Mouse (Mus musculus) liver, adult 2 months (tissue): ENCODE measurements around the gene Ms4a6b. TPM values are rescaled to one million over a fixed set of nuclear protein-coding genes. Genes with fewer than 3 reads are reported as not detected.

Experiments used
- DNase-seq: peaks from one replicate; pipeline ENCODE4 v3.0.0-alpha.2; 2011; ENCODE audit warnings: low read depth, low spot score; ENCODE audit errors: extremely low read depth
- H3K27ac ChIP-seq: fragments of 200-500 bp; replicated peaks from 2 replicates; pipeline ENCODE4 v1.5.1; 2012; ENCODE audit warnings: low read depth, mild to moderate bottlenecking, control low read depth, inconsistent platforms, low read length; ENCODE audit not compliant: insufficient read depth
- H3K27me3 ChIP-seq: fragments of 200-500 bp; 2 replicates; pipeline ENCODE4 v1.6.1; 2012; ENCODE audit warnings: mild to moderate bottlenecking, moderate library complexity, low read length, inconsistent platforms; ENCODE audit not compliant: control insufficient read depth, insufficient read depth
- H3K36me3 ChIP-seq: fragments of 200-500 bp; 2 replicates; pipeline ENCODE4 v1.6.1; 2012; ENCODE audit warnings: low read length, inconsistent platforms; ENCODE audit not compliant: control insufficient read depth, insufficient read depth
- H3K4me1 ChIP-seq: fragments of 200-500 bp; 2 replicates; pipeline ENCODE4 v1.6.1; 2011; ENCODE audit warnings: low read length; ENCODE audit not compliant: control insufficient read depth, insufficient read depth
- H3K4me3 ChIP-seq: fragments of 200-500 bp; 2 replicates; pipeline ENCODE4 v1.5.1; 2011; ENCODE audit warnings: low read depth, mild to moderate bottlenecking, control low read depth, low read length, moderate library complexity; ENCODE audit not compliant: insufficient read depth
- H3K79me2 ChIP-seq: fragments of 200-500 bp; 2 replicates; pipeline ENCODE4 v1.6.1; 2012; ENCODE audit warnings: inconsistent platforms, mild to moderate bottlenecking, low read length, moderate library complexity; ENCODE audit not compliant: control insufficient read depth, insufficient read depth
- H3K9ac ChIP-seq: fragments of 200-500 bp; 2 replicates; pipeline ENCODE4 v1.6.1; 2012; ENCODE audit warnings: low read depth, mild to moderate bottlenecking, control low read depth, inconsistent platforms, low read length
- CTCF ChIP-seq: fragments of 200-500 bp; IDR thresholded peaks from 2 replicates; pipeline ENCODE4 v1.5.1; 2011; ENCODE audit warnings: low read depth, low read length, control low read depth
- POLR2A ChIP-seq: fragments of 200-500 bp; IDR thresholded peaks from 2 replicates; pipeline ENCODE4 v1.6.1; 2011; ENCODE audit warnings: low read length, control low read depth; ENCODE audit not compliant: insufficient read depth; ENCODE audit errors: extremely low read depth
- WGBS: fragments of 180-500 bp; shearing (Covaris S2); methylation state at CpG from one replicate; pipeline ENCODE4 v1.1.7; 2018; 5-methylcytosine and 5-hydroxymethylcytosine counted together
- polyA plus RNA-seq: library from polyadenylated mRNA; depleted of rRNA; stranded (reverse); fragments of >200 nt; gene quantifications from 2 replicates; pipeline ENCODE4 v1.2.3, GENCODE M21; 2012
- total RNA-seq: library from RNA; depleted of rRNA; stranded (reverse); fragments of >200 nt; gene quantifications from 2 replicates; pipeline ENCODE4 v1.2.3, GENCODE M21; 2014

Ms4a6b gene
- total and polyA plus RNA-seq, 2 experiments: 0.98 to 4.7 TPM

DNA sequence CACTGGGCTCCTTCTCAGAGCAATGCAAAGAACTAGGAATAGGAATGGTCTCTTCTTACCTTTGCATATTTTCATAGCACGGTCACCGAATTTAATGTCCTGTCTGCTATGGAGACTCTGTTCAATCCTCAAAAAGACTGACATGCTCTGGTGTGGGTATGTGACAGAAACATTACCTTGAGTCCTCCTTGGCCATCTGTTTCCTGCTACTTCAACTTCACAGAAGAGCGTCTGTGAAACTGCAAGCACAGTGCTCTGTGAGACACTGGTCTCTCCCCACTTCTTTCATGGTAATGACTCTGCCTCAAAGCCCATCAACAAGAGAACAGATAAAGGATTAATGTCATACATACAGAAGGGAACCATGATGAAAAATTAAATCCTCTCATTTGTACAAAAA is 31.9 kb upstream of the Ms4a6b start:
- DNase-seq: no peak
- H3K27me3 ChIP-seq: no peaks in the 10 kb centered on the region
- no peaks in the 10 kb centered on the region for H3K36me3 ChIP-seq
- no peak overlapping the region for H3K9ac ChIP-seq
- 84% methylated on average over 3 of the region's 3 CpGs for WGBS
- H3K4me1 ChIP-seq: no peaks in the 10 kb centered on the region
- no peak overlapping the region for H3K4me3 ChIP-seq
- H3K27ac ChIP-seq: no peak overlapping the region
- TF ChIP-seq POLR2A (no peak), CTCF (no peak)
- no peaks in the 10 kb centered on the region for H3K79me2 ChIP-seq

DNA sequence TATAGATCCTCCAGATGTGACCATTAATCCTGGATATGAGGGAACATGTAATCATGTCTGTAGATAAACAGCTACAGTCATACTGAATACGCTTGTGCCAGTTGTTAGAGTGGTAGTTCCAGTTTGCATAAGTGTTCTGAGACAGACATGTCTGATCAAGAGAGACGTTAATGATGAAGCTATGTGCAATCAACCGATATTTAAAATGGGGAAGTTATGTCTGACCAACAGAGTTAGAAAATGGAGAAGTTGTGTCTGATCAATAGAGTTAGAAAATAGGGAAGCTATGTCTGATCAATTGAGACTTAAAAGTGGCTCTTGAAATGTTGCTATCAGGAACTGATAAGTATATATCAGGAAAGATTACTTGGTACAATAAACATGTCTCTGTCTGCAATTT is 31.0 kb upstream of the Ms4a6b start:
- DNase-seq: no peak
- no peak overlapping the region for H3K27ac ChIP-seq
- no peak overlapping the region for H3K9ac ChIP-seq
- WGBS: 83% methylated on average over 3 of the region's 3 CpGs
- H3K4me3 ChIP-seq: no peak overlapping the region
- no peaks in the 10 kb centered on the region for H3K27me3 ChIP-seq
- H3K36me3 ChIP-seq: no peaks in the 10 kb centered on the region
- no peaks in the 10 kb centered on the region for H3K79me2 ChIP-seq
- TF ChIP-seq POLR2A: no peak
- no peak for TF ChIP-seq CTCF
- no peaks in the 10 kb centered on the region for H3K4me1 ChIP-seq

DNA sequence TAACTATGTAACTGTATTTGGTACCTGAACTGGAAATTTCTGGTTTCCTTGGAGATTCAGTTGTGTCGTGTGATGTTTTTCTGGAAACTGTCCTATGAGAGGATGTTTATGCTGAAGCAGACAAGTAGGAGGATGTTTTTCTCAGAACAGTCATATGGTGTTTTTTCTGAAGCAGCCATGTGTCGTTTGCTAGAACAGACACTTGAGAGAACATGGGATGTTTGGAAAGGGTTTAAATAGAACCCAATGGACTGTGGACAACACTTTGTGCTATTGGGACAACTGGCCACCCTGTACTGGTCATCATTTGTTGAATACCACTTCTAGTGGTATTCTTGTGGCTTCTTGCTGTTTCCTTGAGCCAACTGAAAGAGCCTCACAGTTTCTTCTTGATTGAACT is 30.6 kb upstream of the Ms4a6b start, which contains the start of gene Gm8369:
Gm8369 (plus strand) TSS at position 193 of the 400 bp plus-strand sequence.
- no peak within 1 kb of the TSS for H3K27ac ChIP-seq
- no peak for TF ChIP-seq POLR2A
- 82% methylated on average over 2 of the region's 2 CpGs for WGBS

DNA sequence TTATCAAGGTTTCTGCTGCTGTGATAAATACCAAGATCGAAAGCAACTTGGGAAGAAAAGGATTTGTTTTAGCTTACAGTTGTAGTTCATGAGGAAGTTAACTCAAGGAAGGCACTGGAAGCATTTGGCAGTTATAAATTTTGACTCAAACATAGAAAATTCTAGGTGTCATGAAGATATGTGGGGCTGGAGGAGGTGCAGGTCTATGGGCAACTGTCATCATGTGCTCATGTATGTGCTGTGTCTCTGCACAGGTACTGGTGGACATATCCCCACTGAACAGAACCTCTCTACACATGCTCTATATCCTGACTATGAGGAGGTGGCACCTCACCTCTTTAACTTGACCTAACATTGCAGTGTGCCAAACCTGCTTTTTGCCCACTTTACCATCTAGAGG is 29.7 kb upstream of the Ms4a6b start:
- TF ChIP-seq CTCF (no peak), POLR2A (no peak)
- H3K27ac ChIP-seq: no peak overlapping the region
- no peaks in the 10 kb centered on the region for H3K4me1 ChIP-seq
- no peaks in the 10 kb centered on the region for H3K79me2 ChIP-seq
- H3K9ac ChIP-seq: no peak overlapping the region
- DNase-seq: no peak
- no peak overlapping the region for H3K4me3 ChIP-seq
- no peaks in the 10 kb centered on the region for H3K27me3 ChIP-seq
- WGBS: 82% methylated on average over 1 of the region's 1 CpGs
- no peaks in the 10 kb centered on the region for H3K36me3 ChIP-seq

More for the DNA sequence above, 30.6 kb upstream of the Ms4a6b start, which contains the start of gene Gm8369:
- H3K4me3 ChIP-seq: no peak within 1 kb of the TSS
- H3K27me3 ChIP-seq: no peaks in the 10 kb centered on the region
- H3K79me2 ChIP-seq: no peaks in the 10 kb centered on the region
- H3K9ac ChIP-seq: no peak within 1 kb of the TSS
- no peak for DNase-seq
- no peaks in the 10 kb centered on the region for H3K36me3 ChIP-seq
- H3K4me1 ChIP-seq: no peaks in the 10 kb centered on the region

DNA sequence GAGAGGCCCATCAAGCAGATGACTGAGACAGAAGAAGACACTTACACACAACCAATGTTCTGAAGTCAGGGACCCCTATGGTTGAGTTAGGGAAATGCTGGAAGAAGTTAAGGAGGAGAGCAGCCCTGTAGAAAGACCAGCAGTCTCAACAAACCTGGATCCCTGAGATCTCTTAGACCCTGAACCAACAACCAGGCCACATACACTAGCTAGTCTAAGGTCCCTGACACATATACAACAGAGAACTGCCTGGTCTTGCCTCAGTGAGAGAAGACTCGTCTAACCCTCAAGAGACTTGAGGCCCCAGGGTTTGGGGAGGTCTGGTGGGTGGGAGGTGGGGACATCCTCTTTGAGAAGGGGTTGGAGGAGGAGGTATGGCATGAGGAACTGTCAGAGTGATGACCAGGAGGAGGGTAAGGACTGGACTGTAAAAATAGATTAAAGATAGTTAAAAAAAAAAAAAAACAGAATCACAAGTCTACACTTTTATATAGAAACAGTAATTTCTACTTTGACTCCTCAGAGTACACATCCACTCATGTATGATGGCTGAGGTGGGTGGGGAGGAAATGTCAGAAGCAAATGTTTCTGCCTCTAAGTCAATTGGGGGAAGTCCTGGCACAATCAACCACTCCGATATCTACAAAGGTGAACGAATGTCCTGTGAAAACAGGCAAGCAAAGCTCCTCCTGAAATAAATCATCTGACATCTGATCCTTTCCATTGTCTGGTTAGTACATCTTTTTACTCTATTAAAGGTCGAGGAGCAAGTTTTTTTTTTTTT is 24.7 kb upstream of the Ms4a6b start:
- Histone ChIP-seq H3K9ac (no peak overlapping the region), H3K27ac (no peak overlapping the region), H3K36me3 (no peaks in the 10 kb centered on the region), H3K4me1 (no peaks in the 10 kb centered on the region), H3K79me2 (no peaks in the 10 kb centered on the region), H3K27me3 (no peaks in the 10 kb centered on the region), H3K4me3 (no peak overlapping the region)
- TF ChIP-seq POLR2A: no peak
- TF ChIP-seq CTCF: no peak
- WGBS: 75% methylated on average over 4 of the region's 4 CpGs
- DNase-seq: no peak

DNA sequence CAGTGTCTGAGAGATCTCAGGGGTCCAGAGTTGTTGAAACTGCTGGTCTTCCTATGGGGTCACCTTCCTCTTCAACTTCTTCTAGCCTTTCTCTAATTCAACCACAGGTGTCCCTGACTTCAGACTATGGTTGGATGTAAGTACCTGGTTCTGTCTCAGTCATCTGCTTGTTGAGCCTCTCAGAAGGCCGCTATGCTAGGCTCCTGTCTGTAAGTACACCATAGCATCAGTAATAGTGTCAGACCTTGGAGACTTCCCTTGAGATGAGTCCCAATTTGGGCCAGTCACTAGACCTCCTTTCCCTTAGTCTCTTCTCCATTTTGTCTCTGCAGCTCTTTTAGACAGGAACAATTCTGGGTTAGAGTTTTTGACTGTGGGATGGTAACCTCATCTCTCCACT is 23.6 kb upstream of the Ms4a6b start:
- no peak overlapping the region for H3K27ac ChIP-seq
- 86% methylated on average over 1 of the region's 1 CpGs for WGBS
- no peak overlapping the region for H3K4me3 ChIP-seq
- H3K36me3 ChIP-seq: no peaks in the 10 kb centered on the region
- TF ChIP-seq CTCF (no peak), POLR2A (no peak)
- no peak for DNase-seq
- H3K9ac ChIP-seq: no peak overlapping the region
- no peaks in the 10 kb centered on the region for H3K79me2 ChIP-seq
- H3K4me1 ChIP-seq: no peaks in the 10 kb centered on the region
- no peaks in the 10 kb centered on the region for H3K27me3 ChIP-seq
